9 mouse cellular contexts compared by ENCODE assay signal in genomic region chrX:100597439-100597838, GRCm38 (mm10). TPM values are rescaled to one million over a fixed set of nuclear protein-coding genes. Genes with fewer than 3 reads are reported as not detected.
A peak's percentile ranks its signal among the peaks of the same experiment; 100 is the strongest.
DNase-seq lines count a peak whose midpoint lies in the region; ATAC-seq and TF ChIP-seq lines count a peak whose summit lies in the region.
"Had no signal": no experiment of that assay in that cellular context is flagged by ENCODE, and none has a peak within 500 bp of the region (broad histone marks: within the 10 kb centered on the region; RNA-seq: fewer than 3 reads in every experiment).

No protein-coding gene starts in this region.

- no peak overlapping the region for H3K27ac ChIP-seq in kidney, embryonic 15.5 days
- H3K27ac ChIP-seq in forebrain, embryonic 13.5 days = no peak overlapping the region
- H3K27ac ChIP-seq in kidney, embryonic 14.5 days (ENCODE audit: low read depth, low read length) = no peak overlapping the region
- no peak overlapping the region for H3K27ac ChIP-seq in liver, postnatal 0 days (ENCODE audit: low read depth)
- H3K27ac ChIP-seq: liver, embryonic 13.5 days had no signal

- no peaks in the 10 kb centered on the region for H3K36me3 ChIP-seq in kidney, embryonic 15.5 days
- H3K36me3 ChIP-seq in forebrain, embryonic 13.5 days (ENCODE audit: poor library complexity, severe bottlenecking) = no peaks in the 10 kb centered on the region
- no peaks in the 10 kb centered on the region for H3K36me3 ChIP-seq in kidney, embryonic 14.5 days (ENCODE audit: control insufficient read depth, insufficient read depth, low read length)
- no peaks in the 10 kb centered on the region for H3K36me3 ChIP-seq in liver, postnatal 0 days (replicated peaks; ENCODE audit: insufficient read depth, low read length)
- H3K36me3 ChIP-seq: liver, embryonic 13.5 days had no signal

- no peak overlapping the region for H3K9ac ChIP-seq in kidney, embryonic 15.5 days
- no peak overlapping the region for H3K9ac ChIP-seq in forebrain, embryonic 13.5 days
- H3K9ac ChIP-seq in kidney, embryonic 14.5 days (ENCODE audit: low read depth, low read length) = no peak overlapping the region
- no peak overlapping the region for H3K9ac ChIP-seq in liver, postnatal 0 days (replicated peaks)
- H3K9ac ChIP-seq: liver, embryonic 13.5 days had no signal

- no peak for ATAC-seq in kidney, embryonic 15.5 days (replicated peaks; ENCODE audit: low FRiP score)
- peak; percentile 57; the same call in 1 of the 2 replicates for ATAC-seq in forebrain, embryonic 13.5 days
- ATAC-seq in kidney, embryonic 14.5 days (ENCODE audit: low FRiP score, low TSS enrichment) = peak; percentile 81; the same call in 1 of the 2 replicates
- ATAC-seq in liver, postnatal 0 days = no peak
- ATAC-seq in erythroid progenitor cell, adult 5-6 weeks (replicated peaks; ENCODE audit: low FRiP score, poor library complexity, severe bottlenecking) = no peak

- H3K4me3 ChIP-seq in kidney, embryonic 15.5 days (replicated peaks) = no peak overlapping the region
- H3K4me3 ChIP-seq in forebrain, embryonic 13.5 days = no peak overlapping the region
- no peak overlapping the region for H3K4me3 ChIP-seq in kidney, embryonic 14.5 days (ENCODE audit: low read length)
- no peak overlapping the region for H3K4me3 ChIP-seq in liver, postnatal 0 days (ENCODE audit: low read depth, low read length)
- H3K4me3 ChIP-seq: liver, embryonic 13.5 days had no signal

- peak; percentile 21 for DNase-seq in kidney, adult 11 months
- DNase-seq in R1 (ENCODE audit: low read depth, low spot score) = peak; percentile 32
- DNase-seq in liver, postnatal 0 days = peak; percentile 31
- peak; percentile 41 for DNase-seq in telencephalon, adult 2 months (ENCODE audit: low read depth, low spot score)
- DNase-seq: liver, embryonic 13.5 days had no signal

- TF ChIP-seq EP300 in liver, postnatal 0 days (IDR thresholded peaks at IDR 0.05; ENCODE audit: low read depth) = no peak

- WGBS in kidney, embryonic 15.5 days = 25% methylated on average over 5 of the region's 5 CpGs
- WGBS in forebrain, embryonic 13.5 days = 21% methylated on average over 5 of the region's 5 CpGs
- 24% methylated on average over 5 of the region's 5 CpGs for WGBS in kidney, embryonic 14.5 days
- WGBS in liver, postnatal 0 days (ENCODE audit: insufficient replicate concordance) = 30% methylated on average over 5 of the region's 5 CpGs

- H3K27me3 ChIP-seq in kidney, embryonic 15.5 days = peaks cover 62% of the 10 kb centered on the region
- peaks cover 3% of the 10 kb centered on the region; the same call in 1 of the 2 replicates for H3K27me3 ChIP-seq in forebrain, embryonic 13.5 days
- H3K27me3 ChIP-seq in kidney, embryonic 14.5 days (ENCODE audit: control insufficient read depth, insufficient read depth, low read length) = no peaks in the 10 kb centered on the region
- H3K27me3 ChIP-seq in liver, postnatal 0 days (ENCODE audit: insufficient read depth, low read length) = 0 out of 2 replicates have a peak, but pooled peaks cover 3% of the 10 kb centered on the region

- no peaks in the 10 kb centered on the region for H3K4me1 ChIP-seq in kidney, embryonic 15.5 days
- H3K4me1 ChIP-seq in forebrain, embryonic 13.5 days = no peaks in the 10 kb centered on the region
- H3K4me1 ChIP-seq in kidney, embryonic 14.5 days (ENCODE audit: control insufficient read depth, insufficient read depth, low read length) = no peaks in the 10 kb centered on the region
- H3K4me1 ChIP-seq in liver, postnatal 0 days (ENCODE audit: insufficient read depth) = no peaks in the 10 kb centered on the region
- H3K4me1 ChIP-seq: liver, embryonic 13.5 days had no signal

- H3K9me3 ChIP-seq in kidney, embryonic 15.5 days (replicated peaks) = no peaks in the 10 kb centered on the region
- no peaks in the 10 kb centered on the region for H3K9me3 ChIP-seq in forebrain, embryonic 13.5 days (replicated peaks)
- no peaks in the 10 kb centered on the region for H3K9me3 ChIP-seq in kidney, embryonic 14.5 days (ENCODE audit: control insufficient read depth, low read length)
- H3K9me3 ChIP-seq in liver, postnatal 0 days (ENCODE audit: low read length) = no peaks in the 10 kb centered on the region
- H3K9me3 ChIP-seq: liver, embryonic 13.5 days had no signal

- no peak overlapping the region for H3K4me2 ChIP-seq in kidney, embryonic 15.5 days
- no peak overlapping the region for H3K4me2 ChIP-seq in forebrain, embryonic 13.5 days
- H3K4me2 ChIP-seq in kidney, embryonic 14.5 days (replicated peaks; ENCODE audit: low read depth, low read length) = no peak overlapping the region
- no peak overlapping the region for H3K4me2 ChIP-seq in liver, postnatal 0 days (ENCODE audit: low read depth, low read length)
- H3K4me2 ChIP-seq: liver, embryonic 13.5 days had no signal

- peak; percentile 62 for TF ChIP-seq CTCF in liver, postnatal 0 days (IDR thresholded peaks at IDR 0.05; ENCODE audit: low read depth)

RNA-seq across cellular contexts. Expression of gene P2ry4, which starts 2.8 kb away (rescaled TPM):
- not detected in 2 replicates for polyA plus RNA-seq in kidney, embryonic 15.5 days (2015; fragmentation: Nextera tagmentation; extraction: Ambion mirVana)
- 0.06 TPM in 1 of 2 replicates, not detected in the other for polyA plus RNA-seq in forebrain, embryonic 13.5 days (2015; fragmentation: Nextera tagmentation; extraction: Ambion mirVana)
- not detected in 2 replicates for polyA plus RNA-seq in kidney, embryonic 14.5 days (2014; fragmentation: Nextera tagmentation; extraction: Ambion mirVana)
- polyA plus RNA-seq in liver, postnatal 0 days (2015; fragmentation: Nextera tagmentation; extraction: Ambion mirVana) = 0.99 and 1.2 TPM in 2 replicates
- total RNA-seq in erythroid progenitor cell, adult 5-6 weeks (2015; ENCODE audit: low replicate concordance) = not detected in 2 replicates
- total RNA-seq in erythroid progenitor cell, adult 5-6 weeks (2017; ENCODE audit: low replicate concordance) = not detected in 2 replicates

RNA-seq across cellular contexts. Expression of gene Arr3, which starts 7.9 kb away (rescaled TPM):
- polyA plus RNA-seq in kidney, embryonic 15.5 days (2015; fragmentation: Nextera tagmentation; extraction: Ambion mirVana) = not detected in 2 replicates
- polyA plus RNA-seq in forebrain, embryonic 13.5 days (2015; fragmentation: Nextera tagmentation; extraction: Ambion mirVana) = not detected in 2 replicates
- polyA plus RNA-seq in kidney, embryonic 14.5 days (2014; fragmentation: Nextera tagmentation; extraction: Ambion mirVana) = not detected in 2 replicates
- not detected in 2 replicates for polyA plus RNA-seq in liver, postnatal 0 days (2015; fragmentation: Nextera tagmentation; extraction: Ambion mirVana)
- total RNA-seq in erythroid progenitor cell, adult 5-6 weeks (2015; ENCODE audit: low replicate concordance) = not detected in 2 replicates
- total RNA-seq in erythroid progenitor cell, adult 5-6 weeks (2017; ENCODE audit: low replicate concordance) = not detected in 2 replicates
- polyA plus RNA-seq: liver, embryonic 13.5 days had no signal

RNA-seq across cellular contexts. Expression of gene Awat1, which starts 25.4 kb away (rescaled TPM):
- not detected in 2 replicates for polyA plus RNA-seq in kidney, embryonic 15.5 days (2015; fragmentation: Nextera tagmentation; extraction: Ambion mirVana)
- not detected in 2 replicates for polyA plus RNA-seq in forebrain, embryonic 13.5 days (2015; fragmentation: Nextera tagmentation; extraction: Ambion mirVana)
- polyA plus RNA-seq in kidney, embryonic 14.5 days (2014; fragmentation: Nextera tagmentation; extraction: Ambion mirVana) = not detected in 2 replicates
- not detected in 2 replicates for polyA plus RNA-seq in liver, postnatal 0 days (2015; fragmentation: Nextera tagmentation; extraction: Ambion mirVana)
- total RNA-seq in erythroid progenitor cell, adult 5-6 weeks (2015; ENCODE audit: low replicate concordance) = not detected in 2 replicates
- 0.64 TPM in 1 of 2 replicates, not detected in the other for total RNA-seq in erythroid progenitor cell, adult 5-6 weeks (2017; ENCODE audit: low replicate concordance)
- polyA plus RNA-seq: liver, embryonic 13.5 days had no signal

RNA-seq across cellular contexts. Expression of gene Kif4, which starts 28.1 kb away (rescaled TPM):
- polyA plus RNA-seq in kidney, embryonic 15.5 days (2015; fragmentation: Nextera tagmentation; extraction: Ambion mirVana) = 30.3 and 31.2 TPM in 2 replicates
- 29.6 and 33.2 TPM in 2 replicates for polyA plus RNA-seq in forebrain, embryonic 13.5 days (2015; fragmentation: Nextera tagmentation; extraction: Ambion mirVana)
- 22.0 and 36.1 TPM in 2 replicates for polyA plus RNA-seq in kidney, embryonic 14.5 days (2014; fragmentation: Nextera tagmentation; extraction: Ambion mirVana)
- polyA plus RNA-seq in liver, postnatal 0 days (2015; fragmentation: Nextera tagmentation; extraction: Ambion mirVana) = 6.7 and 8.4 TPM in 2 replicates
- 137 and 151 TPM in 2 replicates for total RNA-seq in erythroid progenitor cell, adult 5-6 weeks (2015; ENCODE audit: low replicate concordance)
- 205 and 247 TPM in 2 replicates for total RNA-seq in erythroid progenitor cell, adult 5-6 weeks (2017; ENCODE audit: low replicate concordance)

RNA-seq across cellular contexts. Expression of gene Pdzd11, which starts 28.9 kb away (rescaled TPM):
- polyA plus RNA-seq in kidney, embryonic 15.5 days (2015; fragmentation: Nextera tagmentation; extraction: Ambion mirVana) = 101 TPM in 2 replicates
- polyA plus RNA-seq in forebrain, embryonic 13.5 days (2015; fragmentation: Nextera tagmentation; extraction: Ambion mirVana) = 140 and 143 TPM in 2 replicates
- polyA plus RNA-seq in kidney, embryonic 14.5 days (2014; fragmentation: Nextera tagmentation; extraction: Ambion mirVana) = 109 and 131 TPM in 2 replicates
- 40.0 and 40.2 TPM in 2 replicates for polyA plus RNA-seq in liver, postnatal 0 days (2015; fragmentation: Nextera tagmentation; extraction: Ambion mirVana)
- 84.3 and 91.5 TPM in 2 replicates for total RNA-seq in erythroid progenitor cell, adult 5-6 weeks (2015; ENCODE audit: low replicate concordance)
- total RNA-seq in erythroid progenitor cell, adult 5-6 weeks (2017; ENCODE audit: low replicate concordance) = 49.3 and 52.7 TPM in 2 replicates

Comparison
In these comparisons a context has a peak if more than half of its experiments do, and no peak if none do; other contexts are left out.
1. ATAC-seq: peak in forebrain, embryonic 13.5 days (single experiment) and kidney, embryonic 14.5 days (single experiment); none in kidney, embryonic 15.5 days (single experiment), liver, postnatal 0 days (single experiment) and erythroid progenitor cell, adult 5-6 weeks (single experiment).
2. Peak in every context shown above with its lines, with median percentiles within 50 percentile points of each other: DNase-seq.